Mouse (Mus musculus) megakaryocyte, embryonic 14.5 days (primary cell): Measurements from ENCODE around the gene Fas.

Source experiments
- FLI1 ChIP-seq: IDR thresholded peaks from 2 replicates; pipeline ENCODE4 v1.6.1; 2012; ENCODE audit warnings: low read length, inconsistent platforms, mixed read lengths
- GATA1 ChIP-seq: IDR thresholded peaks from 3 replicates; pipeline ENCODE4 v1.6.1; 2012; ENCODE audit warnings: mixed read lengths, low read length, inconsistent platforms, borderline replicate concordance

- TF ChIP-seq GATA1 = no peak
- TF ChIP-seq FLI1 = no peak
These were observed 39.8 kb upstream of the Fas start for GRCm38 (mm10) chr19:34250621-34251020.
